Mouse (Mus musculus) midbrain, embryonic 14.5 days (tissue): ENCODE measurements around the gene Nrk. TPM values are rescaled to one million over a fixed set of nuclear protein-coding genes. Genes with fewer than 3 reads are reported as not detected.

Experiments
- ATAC-seq: fragments of 200-750 bp; cut with Nextera tagmentation; 2 replicates; pipeline ENCODE4 v1.8.0; 2017; ENCODE audit warnings: moderate number of reproducible peaks, moderate library complexity; ENCODE audit not compliant: low FRiP score, low TSS enrichment
- DNase-seq: peaks from one replicate; pipeline ENCODE4 v3.0.0-alpha.2; 2015
- H3K27ac ChIP-seq: fragments of 300-500 bp; sonication (generic); replicated peaks from 2 replicates; pipeline ENCODE4 v1.5.1; 2014; ENCODE audit warnings: mild to moderate bottlenecking, low read depth, low read length, moderate library complexity
- H3K27me3 ChIP-seq: fragments of 300-500 bp; sonication (generic); 2 replicates; pipeline ENCODE4 v1.6.1; 2014; ENCODE audit warnings: low read length, control low read depth, mixed read lengths; ENCODE audit not compliant: control insufficient read depth, insufficient read depth
- H3K36me3 ChIP-seq: fragments of 300-500 bp; sonication (generic); 2 replicates; pipeline ENCODE4 v1.6.1; 2014; ENCODE audit warnings: low read length, control low read depth; ENCODE audit not compliant: control insufficient read depth, insufficient read depth
- H3K4me1 ChIP-seq: fragments of 300-500 bp; sonication (generic); 2 replicates; pipeline ENCODE4 v1.6.1; 2014; ENCODE audit warnings: mild to moderate bottlenecking, antibody characterized with exemption, low read length, control low read depth; ENCODE audit not compliant: control insufficient read depth, insufficient read depth
- H3K4me2 ChIP-seq: fragments of 300-500 bp; sonication (generic); 2 replicates; pipeline ENCODE4 v1.6.1; 2014; ENCODE audit warnings: mild to moderate bottlenecking, low read length, moderate library complexity
- H3K4me3 ChIP-seq: fragments of 300-500 bp; sonication (generic); replicated peaks from 2 replicates; pipeline ENCODE4 v1.5.1; 2014; ENCODE audit warnings: low read depth, low read length
- H3K9ac ChIP-seq: fragments of 300-500 bp; sonication (generic); replicated peaks from 2 replicates; pipeline ENCODE4 v1.6.1; 2014; ENCODE audit warnings: mild to moderate bottlenecking, low read length, moderate library complexity
- H3K9me3 ChIP-seq: fragments of 300-500 bp; sonication (generic); 2 replicates; pipeline ENCODE4 v1.6.1; 2016; ENCODE audit warnings: low read length, control low read depth, mixed read lengths; ENCODE audit not compliant: control insufficient read depth
- WGBS: fragments of 180-500 bp; shearing (Covaris S2); extraction: QIAGEN DNeasy Blood & Tissue Kit; methylation state at CpG from one replicate; pipeline ENCODE4 v1.1.7; 2014; 5-methylcytosine and 5-hydroxymethylcytosine counted together
- polyA plus RNA-seq: library from polyadenylated mRNA; unstranded; fragments of >200 nt; fragmentation: Nextera tagmentation; extraction: Ambion mirVana; gene quantifications from 2 replicates; pipeline ENCODE4 v1.2.1, GENCODE M21; 2014

Gene Nrk
- polyA plus RNA-seq, 1 experiment from 2014 or later, result 0.76 TPM

- H3K9ac ChIP-seq, result no peak overlapping the region
- no peaks in the 10 kb centered on the region for H3K36me3 ChIP-seq
- H3K27ac ChIP-seq, result no peak overlapping the region
- DNase-seq (peak; percentile 45), ATAC-seq (no peak)
- H3K4me1 ChIP-seq, result no peaks in the 10 kb centered on the region
- no peaks in the 10 kb centered on the region for H3K27me3 ChIP-seq
- WGBS, result 66% methylated on average over 1 of the region's 1 CpGs
- H3K9me3 ChIP-seq, result no peaks in the 10 kb centered on the region
- no peak overlapping the region for H3K4me3 ChIP-seq
- H3K4me2 ChIP-seq, result no peak overlapping the region
Measured at GRCm38 (mm10) chrX:139016540-139016939, 102.3 kb downstream of the Nrk start.

GRCm38 (mm10) chrX:139026532-139027097 lies 112.4 kb downstream of the Nrk start:
- Histone ChIP-seq H3K27ac (no peak overlapping the region), H3K9ac (no peak overlapping the region), H3K36me3 (no peaks in the 10 kb centered on the region), H3K27me3 (no peaks in the 10 kb centered on the region), H3K4me2 (no peak overlapping the region), H3K4me1 (no peaks in the 10 kb centered on the region), H3K9me3 (no peaks in the 10 kb centered on the region), H3K4me3 (no peak overlapping the region)
- 67% methylated on average over 3 of the region's 3 CpGs for WGBS
- no peak for ATAC-seq
- DNase-seq, result no peak

- DNase-seq (no peak), ATAC-seq (no peak)
- no peaks in the 10 kb centered on the region for H3K27me3 ChIP-seq
- H3K9me3 ChIP-seq, result no peaks in the 10 kb centered on the region
- WGBS, result 83% methylated on average over 5 of the region's 5 CpGs
- H3K36me3 ChIP-seq, result no peaks in the 10 kb centered on the region
- no peak overlapping the region for H3K27ac ChIP-seq
- H3K4me1 ChIP-seq, result no peaks in the 10 kb centered on the region
- H3K4me2 ChIP-seq, result no peak overlapping the region
- no peak overlapping the region for H3K9ac ChIP-seq
- no peak overlapping the region for H3K4me3 ChIP-seq
Measured at GRCm38 (mm10) chrX:139027296-139027695, 113.1 kb downstream of the Nrk start.

- ATAC-seq, result no peak
- Histone ChIP-seq H3K4me1 (no peaks in the 10 kb centered on the region), H3K9me3 (no peaks in the 10 kb centered on the region), H3K36me3 (no peaks in the 10 kb centered on the region), H3K4me3 (no peak overlapping the region), H3K27ac (no peak overlapping the region), H3K4me2 (no peak overlapping the region), H3K9ac (no peak overlapping the region), H3K27me3 (no peaks in the 10 kb centered on the region)
- DNase-seq, result no peak
- 79% methylated on average over 6 of the region's 6 CpGs for WGBS
Measured at GRCm38 (mm10) chrX:139027909-139028308, 113.7 kb downstream of the Nrk start.

- H3K36me3 ChIP-seq, result no peaks in the 10 kb centered on the region
- ATAC-seq (no peak), DNase-seq (no peak)
- H3K9ac ChIP-seq, result no peak overlapping the region
- WGBS, result 94% methylated on average over 1 of the region's 1 CpGs
- no peak overlapping the region for H3K4me3 ChIP-seq
- no peaks in the 10 kb centered on the region for H3K4me1 ChIP-seq
- no peaks in the 10 kb centered on the region for H3K9me3 ChIP-seq
- no peaks in the 10 kb centered on the region for H3K27me3 ChIP-seq
- H3K4me2 ChIP-seq, result no peak overlapping the region
- H3K27ac ChIP-seq, result no peak overlapping the region
Measured at GRCm38 (mm10) chrX:139037666-139038065, 123.4 kb downstream of the Nrk start.

GRCm38 (mm10) chrX:139039314-139039713 lies 125.1 kb downstream of the Nrk start:
- DNase-seq, result no peak
- H3K36me3 ChIP-seq, result no peaks in the 10 kb centered on the region
- no peaks in the 10 kb centered on the region for H3K4me1 ChIP-seq
- no peak overlapping the region for H3K27ac ChIP-seq
- H3K9me3 ChIP-seq, result no peaks in the 10 kb centered on the region
- no peak overlapping the region for H3K4me3 ChIP-seq
- no peak overlapping the region for H3K9ac ChIP-seq
- no peaks in the 10 kb centered on the region for H3K27me3 ChIP-seq
- no peak for ATAC-seq
- 71% methylated on average over 2 of the region's 2 CpGs for WGBS
- no peak overlapping the region for H3K4me2 ChIP-seq

GRCm38 (mm10) chrX:139041148-139041547 lies 126.9 kb downstream of the Nrk start:
- no peaks in the 10 kb centered on the region for H3K9me3 ChIP-seq
- WGBS, result 92% methylated on average over 1 of the region's 1 CpGs
- no peak for ATAC-seq

GRCm38 (mm10) chrX:139051976-139052375 lies 137.7 kb downstream of the Nrk start:
- ATAC-seq (no peak), DNase-seq (no peak)
- H3K9ac ChIP-seq, result no peak overlapping the region
- H3K9me3 ChIP-seq, result no peaks in the 10 kb centered on the region
- H3K27ac ChIP-seq, result no peak overlapping the region
- H3K4me1 ChIP-seq, result no peaks in the 10 kb centered on the region
- no peaks in the 10 kb centered on the region for H3K36me3 ChIP-seq
- no peaks in the 10 kb centered on the region for H3K27me3 ChIP-seq
- 84% methylated on average over 1 of the region's 1 CpGs for WGBS
- H3K4me2 ChIP-seq, result no peak overlapping the region
- H3K4me3 ChIP-seq, result no peak overlapping the region

More at GRCm38 (mm10) chrX:139041148-139041547, 126.9 kb downstream of the Nrk start:
- H3K9ac ChIP-seq, result no peak overlapping the region
- no peaks in the 10 kb centered on the region for H3K36me3 ChIP-seq
- H3K4me2 ChIP-seq, result no peak overlapping the region
- no peak overlapping the region for H3K27ac ChIP-seq
- H3K27me3 ChIP-seq, result no peaks in the 10 kb centered on the region
- no peaks in the 10 kb centered on the region for H3K4me1 ChIP-seq
- no peak for DNase-seq
- H3K4me3 ChIP-seq, result no peak overlapping the region

GRCm38 (mm10) chrX:139053149-139053548 lies 138.9 kb downstream of the Nrk start:
- H3K27me3 ChIP-seq, result no peaks in the 10 kb centered on the region
- H3K4me1 ChIP-seq, result no peaks in the 10 kb centered on the region
- ATAC-seq (no peak), DNase-seq (no peak)
- 82% methylated on average over 1 of the region's 1 CpGs for WGBS
- no peak overlapping the region for H3K4me3 ChIP-seq
- no peaks in the 10 kb centered on the region for H3K9me3 ChIP-seq
- no peak overlapping the region for H3K27ac ChIP-seq
- no peak overlapping the region for H3K9ac ChIP-seq
- H3K4me2 ChIP-seq, result no peak overlapping the region
- H3K36me3 ChIP-seq, result no peaks in the 10 kb centered on the region
